Mouse (Mus musculus): ENCODE measurements around the gene Dyx1c1.

DNA sequence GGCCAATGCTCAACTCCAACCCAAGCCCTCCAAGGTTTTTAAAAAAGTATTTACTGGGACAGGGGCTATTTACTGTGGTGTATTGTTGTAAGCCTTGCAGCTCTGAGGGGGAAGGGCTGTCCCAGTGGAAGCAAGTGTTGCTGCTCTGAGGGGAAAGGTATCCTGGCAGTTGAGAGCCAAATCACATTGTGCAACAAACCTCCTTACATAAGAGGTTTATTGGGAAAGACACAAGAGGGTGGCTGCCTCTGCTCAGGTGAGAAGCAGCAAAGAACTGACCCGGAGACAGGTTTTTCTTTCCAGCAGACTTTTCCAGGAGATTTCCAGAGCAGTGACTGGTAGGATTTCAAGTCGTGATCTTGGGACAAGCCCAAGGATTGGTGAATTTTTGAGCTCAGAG is 22.3 kb upstream of the Dyx1c1 start:
- TF ChIP-seq POLR2A (IDR thresholded peaks at IDR 0.05; ENCODE audit: low read depth, low read length) (no peak), CTCF (IDR thresholded peaks at IDR 0.05; ENCODE audit: extremely low read depth, insufficient read length, insufficient replicate concordance, low read depth, low read length) (no peak)
